Mouse (Mus musculus) lung, postnatal 4 days (tissue): ENCODE results near the gene C5ar2.

ENCODE experiments used
- DNase-seq, 2 experiments: peaks; one replicate each; pipeline ENCODE4 v3.0.0; 2021

C5ar2 gene

GRCm38 (mm10) chr7:16196616-16197015, 47.3 kb downstream of the C5ar2 start:
- DNase-seq, result no peak

- no peak for DNase-seq
Measured at GRCm38 (mm10) chr7:16193702-16194101, 50.3 kb downstream of the C5ar2 start.

GRCm38 (mm10) chr7:16192315-16192714, 51.6 kb downstream of the C5ar2 start:
- DNase-seq, result peak; percentile 62 to 81

- DNase-seq, result no peak
Measured at GRCm38 (mm10) chr7:16187494-16187893, 56.5 kb downstream of the C5ar2 start.
